Mouse (Mus musculus) spleen, adult 2 months (tissue): ENCODE results near the gene Cbl.

Experiments used
- CTCF ChIP-seq: fragments of 200-500 bp; IDR thresholded peaks from 2 replicates; pipeline ENCODE4 v1.5.1; 2011; ENCODE audit warnings: mild to moderate bottlenecking, inconsistent platforms; ENCODE audit not compliant: insufficient read depth, insufficient read length, insufficient replicate concordance; ENCODE audit errors: extremely low read depth
- POLR2A ChIP-seq: fragments of 200-500 bp; IDR thresholded peaks from 2 replicates; pipeline ENCODE4 v1.6.1; 2011; ENCODE audit warnings: low read depth, low read length, inconsistent platforms

DNA sequence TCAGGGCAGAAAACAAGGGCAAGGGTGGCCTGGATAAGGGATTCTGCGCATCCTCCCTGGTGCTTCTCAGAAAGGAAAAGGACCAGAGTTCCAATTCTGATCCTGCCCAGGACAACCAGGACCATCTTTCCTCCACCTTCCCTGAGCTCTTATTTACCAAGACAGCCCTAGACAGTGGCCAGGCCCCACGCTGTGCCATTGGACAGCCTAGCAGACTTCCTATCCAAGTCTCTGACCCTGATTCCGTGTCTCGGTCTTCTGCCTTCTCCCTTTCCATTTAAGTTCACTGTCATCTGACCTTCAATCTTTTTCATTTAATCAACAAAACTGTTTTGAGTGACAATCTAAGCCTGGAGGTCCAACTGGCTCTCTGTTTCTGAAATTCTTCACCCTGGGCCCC, 127.3 kb downstream of the Cbl start:
- TF ChIP-seq POLR2A (no peak), CTCF (no peak)
